Mouse (Mus musculus) erythroblast, embryonic 14.5 days (primary cell): Measurements from ENCODE around the gene Tspoap1.

Experiments
- GATA1 ChIP-seq: IDR thresholded peaks from 2 replicates; pipeline ENCODE4 v1.6.1; 2012; ENCODE audit warnings: low read length, inconsistent platforms, mixed read lengths
- TAL1 ChIP-seq: IDR thresholded peaks from 3 replicates; pipeline ENCODE4 v1.6.1; 2012; ENCODE audit warnings: low read length, inconsistent platforms, mixed read lengths

GRCm38 (mm10) chr11:87772354-87772753 is 12.0 kb downstream of the Tspoap1 start:
- TF ChIP-seq GATA1: no peak
- no peak for TF ChIP-seq TAL1
